Mouse (Mus musculus): ENCODE measurements around the gene Suclg2.

DNA sequence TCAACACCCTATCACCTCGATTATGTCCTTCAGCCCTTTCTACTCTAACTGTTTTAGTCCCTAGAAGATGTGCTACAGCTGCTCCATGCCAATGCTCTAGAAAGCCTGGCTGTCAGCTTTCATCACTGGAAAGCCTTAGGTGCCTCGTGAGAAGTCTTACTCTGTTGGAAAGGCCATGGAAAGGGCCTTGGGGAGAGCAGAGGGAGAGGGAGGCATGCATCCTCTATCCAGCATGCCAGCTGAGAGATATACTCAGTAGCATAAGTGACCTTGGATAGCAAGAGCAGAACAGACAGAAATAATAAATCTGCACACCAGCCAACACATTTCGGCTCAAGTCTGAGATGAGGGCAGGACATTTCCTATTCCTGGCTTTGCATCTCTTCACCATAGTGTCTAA lies 173.3 kb downstream of the Suclg2 start:
- no peak for TF ChIP-seq CTCF (conservative IDR thresholded peaks at IDR 0.05; ENCODE audit: insufficient read depth, insufficient read length, low read depth, low read length)
- TF ChIP-seq POLR2A (IDR thresholded peaks at IDR 0.05; ENCODE audit: low read depth, low read length), result no peak

All from kidney, adult 2 months (tissue).